Mouse (Mus musculus) heart, postnatal 0 days (tissue): ENCODE measurements around the gene Kif28. TPM values are rescaled to one million over a fixed set of nuclear protein-coding genes. Genes with fewer than 3 reads are reported as not detected.

Source experiments
- ATAC-seq: fragments of 200-750 bp; cut with Nextera tagmentation; 2 replicates; pipeline ENCODE4 v1.8.0; 2017; ENCODE audit warnings: low read depth, moderate number of reproducible peaks, moderate library complexity; ENCODE audit not compliant: insufficient read depth
- DNase-seq: peaks from one replicate; pipeline ENCODE4 v3.0.0-alpha.2; 2016; ENCODE audit warnings: low spot score
- H3K27ac ChIP-seq: fragments of 300-500 bp; sonication (generic); 2 replicates; pipeline ENCODE4 v1.5.1; 2014; ENCODE audit warnings: low read depth, mild to moderate bottlenecking
- H3K27me3 ChIP-seq: fragments of 300-500 bp; sonication (generic); 2 replicates; pipeline ENCODE4 v1.6.1; 2014; ENCODE audit warnings: low read length, mixed read lengths; ENCODE audit not compliant: control insufficient read depth, insufficient read depth
- H3K36me3 ChIP-seq: fragments of 300-500 bp; sonication (generic); replicated peaks from 2 replicates; pipeline ENCODE4 v1.6.1; 2014; ENCODE audit warnings: low read length, mixed read lengths; ENCODE audit not compliant: control insufficient read depth, insufficient read depth
- H3K4me1 ChIP-seq: fragments of 300-500 bp; sonication (generic); 2 replicates; pipeline ENCODE4 v1.6.1; 2014; ENCODE audit warnings: antibody characterized with exemption; ENCODE audit not compliant: control insufficient read depth, insufficient read depth
- H3K4me2 ChIP-seq: fragments of 300-500 bp; sonication (generic); 2 replicates; pipeline ENCODE4 v1.6.1; 2014; ENCODE audit warnings: low read depth, mild to moderate bottlenecking, low read length, moderate library complexity
- H3K4me3 ChIP-seq: fragments of 300-500 bp; sonication (generic); 2 replicates; pipeline ENCODE4 v1.5.1; 2014; ENCODE audit warnings: low read depth, low read length
- H3K9ac ChIP-seq: fragments of 300-500 bp; sonication (generic); replicated peaks from 2 replicates; pipeline ENCODE4 v1.6.1; 2014; ENCODE audit warnings: low read depth, low read length, mixed read lengths
- H3K9me3 ChIP-seq: fragments of 300-500 bp; sonication (generic); replicated peaks from 2 replicates; pipeline ENCODE4 v1.6.1; 2016; ENCODE audit warnings: low read length; ENCODE audit not compliant: control insufficient read depth
- CTCF ChIP-seq: IDR thresholded peaks from 2 replicates; pipeline ENCODE4 v1.5.1; 2016; ENCODE audit warnings: antibody characterized with exemption, control low read depth, low read depth
- EP300 ChIP-seq: IDR thresholded peaks from 2 replicates; pipeline ENCODE4 v1.6.1; 2016; ENCODE audit warnings: antibody characterized with exemption, low read depth
- WGBS: fragments of 180-500 bp; shearing (Covaris S2); extraction: QIAGEN DNeasy Blood & Tissue Kit; methylation state at CpG from one replicate; pipeline ENCODE4 v1.1.7; 2014; 5-methylcytosine and 5-hydroxymethylcytosine counted together
- polyA plus RNA-seq: library from polyadenylated mRNA; unstranded; fragments of >200 nt; fragmentation: Nextera tagmentation; extraction: Ambion mirVana; gene quantifications from 2 replicates; pipeline ENCODE4 v1.2.1, GENCODE M21; 2015
- total RNA-seq: library from RNA; depleted of rRNA; stranded (reverse); fragments of >200 nt; gene quantifications from 2 replicates; pipeline ENCODE4 v1.2.3, GENCODE M21; 2014; ENCODE audit warnings: low replicate concordance; rRNA removed

Kif28 gene
- total RNA-seq, result 0.27 TPM in 1 of 2 replicates, not detected in the other
- 0.07 and 0.11 TPM in 2 replicates for polyA plus RNA-seq

DNA sequence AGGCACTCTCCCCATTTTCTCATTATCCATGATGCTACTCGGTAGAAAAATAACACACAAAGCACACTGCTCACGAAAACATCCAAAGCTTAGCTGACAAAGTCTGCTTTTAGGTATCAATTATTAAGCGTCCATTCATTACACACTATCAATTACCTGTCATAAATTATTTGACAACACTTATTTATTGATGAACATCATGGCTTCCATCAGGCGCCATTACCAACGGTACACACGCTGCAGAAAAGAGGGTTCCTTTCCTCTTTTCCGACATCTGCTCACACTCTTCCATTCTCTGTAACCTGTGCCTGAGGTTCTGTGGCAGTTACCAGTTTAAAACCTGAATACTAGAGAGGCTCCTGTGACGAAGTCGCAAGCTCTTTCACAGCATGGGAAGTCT is at the start of gene Kif28:
Gene Kif28, minus strand, starts transcription at position 101 of the 400 bp plus-strand sequence.
- ATAC-seq (no peak), DNase-seq (no peak)
- Histone ChIP-seq H3K9ac (no peak within 1 kb of the TSS), H3K4me1 (peaks cover 5% of the 10 kb centered on the region; the same call in 1 of the 2 replicates), H3K27me3 (no peaks in the 10 kb centered on the region), H3K4me2 (no peak within 1 kb of the TSS), H3K27ac (no peak within 1 kb of the TSS), H3K9me3 (no peaks in the 10 kb centered on the region), H3K36me3 (peaks cover 55% of the 10 kb centered on the region), H3K4me3 (no peak within 1 kb of the TSS)
- WGBS, result 92% methylated on average over 9 of the region's 9 CpGs
- TF ChIP-seq EP300 (no peak), CTCF (no peak)

- ATAC-seq (no peak), DNase-seq (no peak)
- Histone ChIP-seq H3K9ac (no peak overlapping the region), H3K9me3 (no peaks in the 10 kb centered on the region), H3K36me3 (peaks cover 85% of the 10 kb centered on the region), H3K4me2 (no peak overlapping the region), H3K27ac (no peak overlapping the region), H3K27me3 (no peaks in the 10 kb centered on the region), H3K4me1 (no peaks in the 10 kb centered on the region), H3K4me3 (no peak overlapping the region)
- 81% methylated on average over 4 of the region's 4 CpGs for WGBS
- TF ChIP-seq CTCF (no peak), EP300 (no peak)
These were observed 42.2 kb upstream of the Kif28 start for GRCm38 (mm10) chr1:179787281-179787680.

- TF ChIP-seq EP300 (no peak), CTCF (no peak)
- Histone ChIP-seq H3K27me3 (no peaks in the 10 kb centered on the region), H3K9me3 (no peaks in the 10 kb centered on the region), H3K9ac (no peak overlapping the region), H3K4me3 (no peak overlapping the region), H3K4me2 (no peak overlapping the region), H3K27ac (no peak overlapping the region), H3K4me1 (no peaks in the 10 kb centered on the region), H3K36me3 (peaks cover 80% of the 10 kb centered on the region)
- ATAC-seq (no peak), DNase-seq (no peak)
- 88% methylated on average over 5 of the region's 5 CpGs for WGBS
These were observed 40.4 kb upstream of the Kif28 start for GRCm38 (mm10) chr1:179785502-179785901.

GRCm38 (mm10) chr1:179784098-179784497 is 39.0 kb upstream of the Kif28 start:
- ATAC-seq (no peak), DNase-seq (no peak)
- 86% methylated on average over 4 of the region's 4 CpGs for whole genome bisulfite sequencing
- no peaks in the 10 kb centered on the region for H3K27me3 ChIP-seq
- H3K27ac ChIP-seq, result no peak overlapping the region
- no peak overlapping the region for H3K9ac ChIP-seq
- no peak for TF ChIP-seq CTCF
- TF ChIP-seq EP300, result no peak
- H3K4me3 ChIP-seq, result no peak overlapping the region
- H3K4me2 ChIP-seq, result no peak overlapping the region
- H3K4me1 ChIP-seq, result no peaks in the 10 kb centered on the region
- peaks cover 81% of the 10 kb centered on the region for H3K36me3 ChIP-seq
- no peaks in the 10 kb centered on the region for H3K9me3 ChIP-seq

- H3K9me3 ChIP-seq, result no peaks in the 10 kb centered on the region
- 89% methylated on average over 8 of the region's 8 CpGs for WGBS
- no peak for ATAC-seq
- no peak overlapping the region for H3K4me3 ChIP-seq
- no peak for TF ChIP-seq CTCF
- no peak for TF ChIP-seq EP300
- H3K9ac ChIP-seq, result no peak overlapping the region
- no peaks in the 10 kb centered on the region for H3K4me1 ChIP-seq
- DNase-seq, result no peak
- no peak overlapping the region for H3K4me2 ChIP-seq
- peaks cover 84% of the 10 kb centered on the region for H3K36me3 ChIP-seq
- no peak overlapping the region for H3K27ac ChIP-seq
- H3K27me3 ChIP-seq, result no peaks in the 10 kb centered on the region
These were observed 31.8 kb upstream of the Kif28 start for GRCm38 (mm10) chr1:179776831-179777230.

GRCm38 (mm10) chr1:179760553-179760952 is 15.5 kb upstream of the Kif28 start:
- H3K9me3 ChIP-seq, result no peaks in the 10 kb centered on the region
- H3K4me2 ChIP-seq, result no peak overlapping the region
- H3K4me3 ChIP-seq, result no peak overlapping the region
- TF ChIP-seq EP300, result no peak
- no peak for TF ChIP-seq CTCF
- H3K9ac ChIP-seq, result no peak overlapping the region
- no peak for ATAC-seq
- H3K27ac ChIP-seq, result no peak overlapping the region
- no peaks in the 10 kb centered on the region for H3K27me3 ChIP-seq
- peaks cover 76% of the 10 kb centered on the region for H3K36me3 ChIP-seq
- 89% methylated on average over 4 of the region's 4 CpGs for WGBS
- DNase-seq, result no peak
- H3K4me1 ChIP-seq, result no peaks in the 10 kb centered on the region
